Mouse (Mus musculus) Muller cell, postnatal 12 days (primary cell): ENCODE results near the gene Prss27.
"Not testable (repeated sequence)": the region's sequence is repeated elsewhere in the genome, so short reads cannot be mapped to it uniquely, and the experiment has no call there.

Experiments
- DNase-seq: peaks from one replicate; pipeline ENCODE4 v3.0.0-alpha.2; 2015; ENCODE audit errors: inconsistent ontology term

Prss27 gene

DNA sequence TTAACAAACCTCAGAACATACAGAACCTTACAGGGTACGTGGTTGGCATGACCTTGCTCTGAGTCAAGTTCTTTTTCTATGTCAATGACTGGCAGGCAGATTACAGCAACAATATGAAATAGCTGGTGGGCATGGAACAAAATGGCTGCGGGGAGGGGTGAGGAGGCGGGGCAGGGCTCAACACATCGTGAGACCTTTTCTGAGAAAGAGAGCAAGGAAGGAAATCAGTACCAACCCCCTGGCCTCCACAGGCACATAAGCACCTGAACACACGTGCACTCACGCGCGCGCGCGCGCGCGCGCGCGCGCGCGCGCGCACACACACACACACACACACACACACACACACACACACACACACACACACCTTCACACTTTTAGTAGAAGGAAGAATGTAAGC lies 7.4 kb upstream of the Prss27 start:
- no peak for DNase-seq

DNA sequence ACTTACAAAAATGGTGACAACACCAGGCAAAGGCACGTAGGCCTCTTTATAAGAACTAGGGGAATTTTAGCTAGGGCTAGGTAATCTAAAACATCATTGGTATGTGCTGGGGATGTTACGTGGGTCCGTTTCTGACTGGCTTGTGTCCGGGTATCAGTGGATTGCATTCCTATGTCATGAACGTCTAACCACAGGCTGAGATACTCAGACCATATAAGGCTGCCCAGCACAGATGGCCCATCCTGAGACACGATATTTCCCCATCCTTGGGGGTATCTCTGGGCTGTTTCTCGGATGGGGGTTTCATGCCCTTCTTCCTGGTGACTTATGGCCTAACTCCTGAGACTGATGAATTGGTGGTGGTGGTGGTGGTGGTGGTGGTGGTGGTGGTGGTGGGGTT lies 2.9 kb upstream of the Prss27 start:
- DNase-seq, result peak; percentile 83

DNA sequence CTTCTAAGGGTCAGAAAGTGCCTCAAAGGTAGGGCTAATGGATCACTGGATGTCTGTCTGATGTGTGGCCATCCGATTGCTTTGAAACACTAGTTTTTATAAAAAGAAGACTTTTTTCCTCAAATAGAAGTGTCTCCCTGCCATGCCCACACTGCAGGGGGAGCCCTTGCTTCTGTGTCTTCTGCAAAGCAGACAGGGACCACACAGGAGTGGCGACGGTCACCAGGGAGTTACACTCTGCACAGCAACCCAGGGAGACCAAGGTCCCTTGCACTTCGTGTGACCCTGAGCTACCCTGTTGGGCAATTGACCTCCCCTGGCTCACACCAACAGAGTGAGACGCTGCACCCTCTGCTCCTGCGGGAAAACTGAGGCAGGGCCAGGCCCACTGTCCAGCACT lies 990 bp upstream of the Prss27 start:
- DNase-seq, result no peak

DNA sequence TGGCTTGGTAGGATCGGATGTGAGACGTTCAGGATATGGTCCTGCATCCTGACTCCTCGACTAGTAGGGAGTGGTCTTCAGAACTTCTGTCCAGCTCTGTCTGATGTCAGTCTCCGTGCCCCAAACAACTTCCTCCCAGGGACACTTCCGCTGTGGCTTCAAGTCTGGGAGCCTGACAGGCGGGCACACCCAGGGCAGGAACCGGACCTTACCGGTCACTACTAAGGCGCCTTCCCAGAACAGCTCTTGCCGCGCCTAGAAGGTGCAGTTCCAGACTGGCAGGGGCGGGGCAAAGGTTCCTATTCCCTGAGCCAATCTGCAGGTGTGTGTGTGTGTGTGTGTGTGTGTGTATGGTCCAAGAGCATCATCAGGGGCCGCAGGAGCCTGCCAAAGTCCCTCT lies 584 bp upstream of the Prss27 start:
- DNase-seq, result no peak

DNA sequence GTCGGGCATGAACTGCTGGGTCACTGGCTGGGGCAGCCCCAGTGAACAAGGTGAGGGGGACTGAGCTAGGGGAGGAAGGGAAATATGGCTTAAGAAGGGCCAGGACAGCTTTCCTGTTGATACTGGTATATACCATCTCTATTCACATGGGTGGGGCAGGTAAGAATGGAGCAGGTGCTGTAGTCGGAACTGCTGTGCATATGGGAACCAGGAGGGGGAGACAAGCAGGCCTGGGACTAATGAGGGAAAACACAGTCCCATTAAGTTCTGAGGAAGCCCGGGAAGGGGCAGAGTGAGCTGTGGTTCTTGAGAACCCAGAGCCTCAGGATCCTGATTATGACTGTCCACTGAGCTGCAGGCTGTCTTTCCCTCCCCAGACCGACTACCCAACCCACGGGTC lies 6.5 kb downstream of the Prss27 start:
- DNase-seq, result no peak

DNA sequence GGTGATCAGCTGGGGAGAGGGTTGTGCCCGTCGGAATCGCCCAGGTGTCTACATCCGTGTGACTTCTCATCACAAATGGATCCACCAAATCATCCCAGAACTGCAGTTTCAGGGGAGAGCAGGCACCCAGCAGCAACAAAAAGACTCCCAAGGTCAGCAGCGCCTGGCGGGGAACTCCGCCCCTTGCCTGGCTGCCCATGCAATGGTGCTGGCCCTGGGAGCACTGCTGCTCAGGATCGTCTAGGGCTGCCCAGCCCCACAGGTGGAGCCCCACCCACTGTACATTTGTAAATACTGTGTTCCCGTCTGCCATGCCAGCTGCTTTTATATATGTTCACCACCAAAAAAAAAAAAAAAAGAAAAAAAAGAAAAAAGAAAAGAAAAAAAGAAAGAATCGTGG lies 7.7 kb downstream of the Prss27 start:
- DNase-seq, result no peak

DNA sequence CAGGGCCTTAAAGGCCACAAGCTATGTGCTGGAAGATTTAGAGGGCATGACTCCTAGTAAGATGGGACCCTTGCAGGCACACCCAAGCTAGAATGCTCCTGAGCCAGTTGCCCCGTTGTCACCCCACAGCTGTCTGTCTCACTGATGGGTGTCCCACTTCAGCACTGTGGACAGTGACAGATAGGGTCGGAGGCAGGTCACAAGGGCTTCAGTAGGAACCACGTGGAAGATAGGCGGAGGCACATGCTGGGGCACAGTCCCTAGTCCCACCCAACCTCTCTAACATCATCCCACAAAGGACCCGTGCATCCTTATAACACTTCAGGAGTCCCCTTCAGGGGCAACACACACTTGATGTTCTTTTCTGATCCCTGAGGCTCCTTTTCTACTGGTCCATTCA lies 8.1 kb downstream of the Prss27 start:
- DNase-seq, result no peak

DNA sequence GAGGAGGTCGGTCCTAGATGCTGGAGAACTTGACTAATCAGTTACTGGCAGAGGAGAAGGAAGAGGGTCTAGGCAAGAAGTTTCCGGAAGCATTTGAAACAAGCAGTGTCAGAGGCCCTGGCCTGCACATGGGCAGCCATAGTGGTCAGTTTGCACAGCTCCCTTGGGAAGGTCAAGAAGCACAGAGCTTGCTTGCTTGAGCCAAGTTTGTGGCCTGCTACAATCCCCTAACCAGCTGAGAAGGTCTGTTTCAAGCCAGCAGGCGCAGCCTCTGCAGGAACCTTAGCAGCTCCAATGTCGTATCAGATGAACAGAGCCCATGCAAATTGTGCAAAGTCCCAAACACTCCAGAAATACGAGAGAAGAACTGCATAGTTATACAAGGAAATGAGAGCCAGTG lies 10.1 kb downstream of the Prss27 start:
- DNase-seq, result no peak

DNA sequence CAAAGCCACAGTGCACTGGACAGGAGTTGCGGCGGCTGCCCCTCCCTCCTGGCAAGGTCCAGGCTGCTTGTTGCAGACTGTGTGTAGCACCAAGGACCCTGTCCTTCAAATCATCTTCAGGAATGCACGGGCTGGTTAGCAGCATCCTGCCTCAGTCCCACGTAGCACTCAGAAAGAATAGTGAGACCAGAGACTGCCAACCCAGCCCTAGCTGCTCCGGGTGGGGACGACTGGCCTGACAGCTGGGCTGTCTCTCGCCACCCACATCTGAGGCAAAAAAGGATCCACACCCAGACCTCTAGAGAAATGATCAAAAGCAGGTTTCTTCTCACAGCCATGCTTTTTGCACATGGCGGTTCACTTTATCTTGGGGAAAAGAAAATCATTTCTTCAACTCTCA lies 11.1 kb downstream of the Prss27 start:
- DNase-seq, result no peak

DNA sequence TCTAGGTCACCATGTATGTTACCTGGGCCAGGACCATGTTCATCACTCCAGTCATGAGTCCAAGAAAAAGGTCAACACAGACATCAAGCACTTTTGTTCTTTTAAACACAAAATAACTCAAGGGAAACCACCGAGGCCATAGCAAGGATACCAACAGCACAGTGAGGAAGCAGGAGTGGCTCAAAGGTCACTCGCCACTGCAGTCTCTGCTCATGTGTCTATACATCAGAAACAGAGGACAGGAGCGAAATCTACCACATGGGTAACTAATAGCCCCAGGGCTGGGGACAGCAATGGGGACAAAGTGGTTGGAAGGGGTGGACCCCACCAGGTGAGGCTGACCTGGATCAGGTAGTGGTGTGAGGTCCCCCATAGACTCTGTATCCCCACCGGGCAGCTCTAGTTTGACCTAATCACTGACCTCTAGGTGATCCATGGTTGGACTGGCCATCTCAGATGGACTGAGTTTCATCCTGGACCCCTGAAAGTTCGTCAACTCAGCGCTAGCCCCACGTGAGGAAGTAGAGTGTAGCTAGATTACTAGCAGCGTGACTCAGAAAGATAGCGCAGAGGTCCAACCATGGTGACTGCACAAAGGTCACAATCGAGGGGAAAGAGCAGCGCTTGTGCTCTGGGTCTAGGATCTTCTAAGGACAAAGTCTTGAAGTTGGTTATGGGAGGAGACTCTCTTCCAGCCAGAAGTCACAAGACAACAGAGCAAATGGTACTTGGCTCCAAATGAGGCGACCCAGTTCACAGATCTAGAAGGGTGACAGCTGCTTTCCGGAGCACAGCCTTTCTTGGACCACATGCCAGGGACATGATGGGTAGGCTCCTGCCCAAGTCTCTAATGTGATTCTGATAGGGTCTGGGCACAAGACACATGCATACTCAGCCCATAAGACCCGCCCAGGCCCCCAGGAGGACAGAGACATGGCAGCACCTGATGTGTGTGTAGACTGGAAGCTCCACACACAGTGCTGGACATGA lies 19.0 kb downstream of the Prss27 start:
- DNase-seq, result no peak

DNA sequence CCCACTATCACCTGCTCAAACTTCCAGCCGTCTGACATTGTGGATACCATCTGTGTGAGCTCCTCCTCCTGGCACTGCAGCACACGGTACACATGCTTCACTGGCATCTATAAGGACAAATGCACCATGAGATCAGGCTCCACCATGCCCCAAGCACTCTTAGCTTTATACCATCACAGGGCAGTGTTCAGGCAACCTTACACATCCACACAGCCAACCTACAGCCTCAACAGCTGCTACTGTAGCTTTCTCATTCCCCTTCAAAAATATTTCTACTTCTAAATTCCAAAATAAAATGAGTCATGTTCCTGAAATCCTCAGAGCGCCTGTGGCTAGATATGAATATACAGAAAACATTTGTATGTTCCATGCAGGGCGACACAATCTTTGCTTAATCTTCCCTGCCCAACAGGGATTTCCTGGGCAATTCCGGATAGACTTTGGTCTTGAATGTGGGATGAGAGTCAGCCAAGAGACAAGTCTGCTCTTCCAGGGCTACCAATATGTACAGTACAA lies 19.8 kb downstream of the Prss27 start:
- no peak for DNase-seq

DNA sequence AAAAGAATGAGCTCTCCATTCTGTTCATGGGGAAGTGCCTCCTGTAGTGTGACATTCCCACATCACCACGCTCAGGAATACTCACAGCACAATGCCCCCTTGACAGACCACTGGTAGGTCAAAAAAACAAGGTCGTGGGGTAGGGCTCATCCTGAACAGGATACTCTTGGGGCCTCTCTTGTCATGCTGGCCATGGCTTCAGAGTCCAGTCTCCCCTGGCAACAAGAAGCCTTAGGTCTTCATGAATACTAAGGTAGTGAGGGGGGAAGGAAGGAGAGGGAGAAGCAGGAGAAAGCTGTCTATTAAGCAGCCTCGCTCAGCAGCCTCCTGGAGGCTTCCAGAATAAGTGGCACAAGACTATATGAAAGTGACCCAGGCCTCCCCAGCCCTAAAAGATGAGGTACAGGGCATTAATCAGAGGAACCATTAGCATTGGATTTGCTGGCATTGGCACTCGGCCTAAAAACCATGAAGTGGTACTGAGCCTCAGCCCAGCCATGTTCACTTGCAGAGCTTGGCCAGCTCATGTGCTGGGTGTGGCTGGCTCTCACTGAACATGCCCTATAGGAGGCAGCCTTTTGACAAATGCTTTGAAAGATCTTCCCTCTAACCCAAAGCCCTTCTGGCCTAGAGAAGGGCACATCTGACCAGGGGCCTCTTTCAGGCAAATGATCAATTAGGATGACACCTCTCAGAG lies 24.7 kb downstream of the Prss27 start:
- DNase-seq, result no peak

DNA sequence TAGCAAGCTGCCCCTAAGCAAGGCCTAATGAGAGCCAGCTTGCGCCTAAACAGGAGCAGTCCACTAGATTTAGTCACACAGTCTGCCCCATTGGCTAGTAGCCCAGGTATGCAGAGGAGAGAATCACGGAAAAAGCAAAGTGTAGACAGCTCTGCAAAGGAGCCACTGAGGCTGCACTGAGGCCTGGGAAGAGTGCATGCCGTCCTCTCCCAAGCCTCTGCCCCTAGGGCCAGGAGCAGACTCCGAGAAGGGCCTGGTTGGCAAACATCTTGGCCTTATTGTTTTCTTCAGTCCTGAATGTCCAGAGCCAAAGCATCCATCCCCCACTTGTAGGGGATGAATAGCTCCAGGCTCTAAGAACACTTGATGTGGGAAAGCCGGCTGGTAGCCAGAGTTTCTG lies 30.3 kb downstream of the Prss27 start:
- peak; percentile 61 for DNase-seq

DNA sequence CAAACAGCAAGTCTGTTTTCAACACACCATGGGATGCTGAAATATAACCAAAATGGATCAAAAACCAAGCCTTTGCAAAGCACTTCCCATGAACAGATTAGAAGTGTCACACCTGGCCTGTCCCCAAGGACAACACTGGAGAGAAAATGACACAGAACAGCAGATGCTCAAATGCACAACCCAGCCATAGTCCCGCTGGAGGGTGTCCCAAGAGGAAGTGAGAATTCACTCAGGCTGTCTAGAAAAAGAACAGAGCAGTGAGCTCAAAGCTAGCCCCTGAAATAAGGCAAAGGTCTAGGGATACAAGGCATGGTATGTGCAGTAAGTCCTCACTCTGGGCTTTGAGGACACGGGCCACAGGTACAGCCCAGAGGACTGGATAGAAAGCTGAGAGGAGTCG lies 31.6 kb downstream of the Prss27 start:
- DNase-seq, result no peak

DNA sequence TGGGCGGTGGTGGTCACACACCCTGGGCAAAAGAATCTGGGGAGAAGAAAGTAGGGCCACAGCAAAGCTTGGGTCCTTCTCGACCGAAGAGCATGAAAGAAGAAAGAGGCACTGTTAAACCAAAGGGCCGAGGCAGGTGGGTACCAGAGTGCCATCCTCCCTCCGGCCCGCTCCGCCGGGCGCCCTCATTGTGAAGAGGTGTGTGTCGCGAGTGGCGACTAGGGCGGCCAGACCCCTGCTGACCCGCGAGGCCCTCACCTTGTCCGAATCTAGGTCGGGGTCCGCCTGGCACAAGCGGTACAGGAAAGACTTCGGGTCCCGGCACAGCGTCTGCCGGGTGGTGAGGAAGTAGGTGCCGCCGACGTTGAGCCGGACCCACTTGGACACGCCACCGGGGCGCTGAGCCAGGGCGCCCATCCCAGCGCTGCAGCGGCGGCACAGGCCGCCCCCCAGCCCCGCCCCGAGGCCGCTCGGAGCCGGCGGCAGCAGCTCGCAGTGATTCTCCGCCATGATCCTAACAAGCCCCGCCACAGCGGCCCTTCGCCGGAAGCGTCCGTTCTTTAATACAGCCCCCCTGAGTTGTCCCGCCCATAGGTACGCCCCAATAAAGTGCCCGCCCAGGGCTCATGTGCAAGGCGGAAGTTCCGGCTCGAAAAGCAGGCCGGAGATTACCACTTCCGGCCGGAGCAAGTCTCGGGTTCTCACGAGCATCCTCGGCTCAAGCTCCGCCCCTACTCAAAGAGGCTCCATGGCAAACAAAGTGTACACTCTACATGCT lies 35.2 kb downstream of the Prss27 start, which contains the start of gene Kctd5:
Kctd5 (minus strand) TSS at position 567 of the 778 bp plus-strand sequence.
- DNase-seq, result peak; percentile 94

DNA sequence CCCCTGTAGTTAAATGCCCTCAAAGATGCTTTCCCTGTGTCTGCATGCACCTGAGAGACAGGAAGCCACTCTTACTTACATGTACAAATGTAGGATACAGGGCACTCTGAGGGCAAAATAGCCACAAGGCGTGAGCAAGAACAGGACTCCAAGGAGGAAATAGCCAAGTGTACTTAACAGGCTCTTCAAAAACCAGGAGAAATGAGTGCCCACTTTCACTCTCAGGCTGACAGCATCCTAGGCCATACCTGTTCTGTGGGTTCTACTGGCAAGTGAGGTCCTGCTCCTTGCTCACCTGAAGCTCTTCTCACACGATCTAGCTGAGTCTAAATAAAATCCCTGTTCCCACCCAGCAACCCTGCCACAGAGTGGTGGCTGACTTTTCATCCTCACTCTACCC lies 39.2 kb downstream of the Prss27 start:
- DNase-seq, result no peak

DNA sequence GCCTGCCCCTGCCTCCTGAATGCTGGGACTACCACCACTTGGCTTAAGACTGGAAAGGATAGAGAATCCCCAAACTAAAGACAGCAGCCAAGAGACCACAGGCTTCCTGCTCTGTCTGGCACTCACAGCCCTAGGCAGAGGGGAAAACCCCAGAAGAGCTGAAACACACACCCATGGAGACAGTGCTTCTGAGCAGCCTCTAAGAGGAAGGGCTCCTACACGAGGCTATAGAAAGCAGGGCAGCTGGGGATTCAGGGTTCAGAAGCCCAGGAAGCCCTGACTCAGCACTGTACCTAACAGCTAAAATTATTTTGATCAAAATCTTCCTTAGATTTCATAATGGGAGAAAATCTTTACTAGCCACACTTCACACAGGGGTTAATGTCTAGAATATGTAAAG lies 46.6 kb downstream of the Prss27 start:
- DNase-seq, result no peak

DNA sequence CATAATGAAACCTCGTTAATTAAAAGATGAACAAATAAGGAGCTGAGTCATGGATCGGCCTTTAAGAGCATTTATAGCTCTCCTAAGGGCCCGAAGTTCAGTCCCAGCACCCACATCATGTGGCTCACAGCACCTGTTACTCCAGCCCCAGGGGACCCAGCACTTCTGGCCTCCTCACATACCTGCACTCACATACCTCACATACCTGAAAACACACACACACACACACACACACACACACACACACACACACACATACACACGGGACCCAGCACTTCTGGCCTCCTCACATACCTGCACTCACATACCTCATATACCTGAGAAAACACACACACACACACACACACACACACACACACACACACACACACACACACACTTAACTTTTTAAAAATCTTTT lies 48.5 kb downstream of the Prss27 start:
- not testable (repeated sequence) for DNase-seq

DNA sequence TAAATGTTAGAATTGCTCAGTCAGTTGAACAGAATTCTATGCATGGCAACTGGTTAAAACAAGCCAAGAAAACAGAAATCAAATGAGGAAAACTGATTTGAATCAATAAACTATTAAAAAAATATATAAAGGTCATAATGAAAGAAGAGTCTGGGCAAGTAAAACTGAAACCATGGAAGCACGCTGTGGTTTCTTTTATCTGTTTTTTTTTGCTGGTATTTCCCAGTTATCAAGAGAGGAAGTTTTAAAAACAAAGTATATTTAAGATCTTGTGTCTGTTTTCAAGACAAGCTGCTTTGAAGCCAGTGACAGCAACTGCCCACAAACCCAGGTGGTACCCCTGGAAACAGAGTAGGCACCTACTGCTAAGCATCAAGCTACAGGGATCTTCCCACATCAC lies 52.6 kb downstream of the Prss27 start:
- DNase-seq, result no peak
